Mouse (Mus musculus): Measurements from ENCODE around the gene D430041D05Rik. TPM values are rescaled to one million over a fixed set of nuclear protein-coding genes. Genes with fewer than 3 reads are reported as not detected.

D430041D05Rik gene
- polyA plus RNA-seq, 1 experiment from 2014 or later, result 0.22 TPM

DNA sequence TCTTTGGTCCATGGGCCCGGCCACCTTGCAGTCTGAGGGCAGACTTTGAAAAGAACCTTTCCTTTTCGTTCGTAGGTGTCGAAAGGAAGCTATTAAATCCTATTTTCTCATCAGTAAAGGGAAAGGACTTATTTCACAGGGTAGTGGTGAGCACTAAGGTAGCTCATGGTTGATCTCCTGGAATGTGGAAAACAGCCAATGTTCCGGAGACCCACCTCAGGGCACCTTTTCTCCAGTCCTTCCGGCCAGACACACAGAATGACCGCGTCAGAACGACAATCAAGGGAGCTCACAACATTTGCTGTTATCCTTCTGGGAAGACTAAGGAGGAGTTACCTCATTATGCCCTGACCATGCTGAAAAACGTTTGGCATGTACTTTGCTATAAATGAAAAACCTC is 314.6 kb downstream of the D430041D05Rik start:
- H3K36me3 ChIP-seq (ENCODE audit: control insufficient read depth, insufficient read depth, low read length), result no peaks in the 10 kb centered on the region
- WGBS, result 36% methylated on average over 10 of the region's 10 CpGs
- peak overlapping the region; percentile 54 for H3K4me3 ChIP-seq (ENCODE audit: low read depth, low read length)
- peak overlapping the region; percentile 63 for H3K4me2 ChIP-seq (replicated peaks; ENCODE audit: low read depth, low read length)
- H3K27ac ChIP-seq (ENCODE audit: low read length), result peak overlapping the region; percentile 72
- H3K27me3 ChIP-seq (ENCODE audit: control insufficient read depth, insufficient read depth, low read length), result no peaks in the 10 kb centered on the region
- no peaks in the 10 kb centered on the region for H3K4me1 ChIP-seq (ENCODE audit: control insufficient read depth, insufficient read depth, low read length)
- H3K9me3 ChIP-seq (ENCODE audit: control insufficient read depth, low read depth, low read length), result no peaks in the 10 kb centered on the region
- no peak; the same call in 1 of the 2 replicates for ATAC-seq (ENCODE audit: insufficient number of reproducible peaks, insufficient read depth, low FRiP score, low read depth)
- H3K9ac ChIP-seq (replicated peaks; ENCODE audit: low read depth, low read length), result peak overlapping the region; percentile 47; the same call in 1 of the 2 replicates

DNA sequence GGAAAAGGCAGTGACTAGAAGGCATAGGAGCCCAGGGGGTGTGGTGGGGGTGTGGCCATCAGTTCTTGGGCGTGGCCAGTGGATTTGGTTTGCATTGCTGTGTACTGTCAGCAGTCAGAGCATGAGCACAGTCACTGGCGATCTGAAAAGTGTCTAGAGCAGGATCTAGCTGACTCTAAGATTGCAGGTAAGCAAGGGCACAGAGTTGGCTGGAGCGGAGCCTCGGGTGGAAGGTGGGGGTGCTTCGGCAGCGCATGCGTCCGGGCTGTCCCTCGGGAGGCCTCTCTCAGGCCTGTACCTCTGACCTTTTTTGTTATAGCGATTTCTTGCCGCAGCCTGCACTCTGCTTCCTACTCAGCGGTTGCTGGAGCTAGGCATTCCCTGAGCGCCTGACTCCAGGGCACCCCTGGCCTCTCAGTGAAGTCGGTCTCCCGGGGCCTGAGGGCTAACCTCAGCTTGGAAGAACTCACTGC is 315.0 kb downstream of the D430041D05Rik start, which contains the start of gene Cd59a:
TSS of gene Cd59a (plus strand) at position 61 of the 473 bp plus-strand sequence.
- peak within 1 kb of the TSS; percentile 72 for H3K27ac ChIP-seq (ENCODE audit: low read length)
- WGBS, result 1% methylated on average over 15 of the region's 15 CpGs

DNA sequence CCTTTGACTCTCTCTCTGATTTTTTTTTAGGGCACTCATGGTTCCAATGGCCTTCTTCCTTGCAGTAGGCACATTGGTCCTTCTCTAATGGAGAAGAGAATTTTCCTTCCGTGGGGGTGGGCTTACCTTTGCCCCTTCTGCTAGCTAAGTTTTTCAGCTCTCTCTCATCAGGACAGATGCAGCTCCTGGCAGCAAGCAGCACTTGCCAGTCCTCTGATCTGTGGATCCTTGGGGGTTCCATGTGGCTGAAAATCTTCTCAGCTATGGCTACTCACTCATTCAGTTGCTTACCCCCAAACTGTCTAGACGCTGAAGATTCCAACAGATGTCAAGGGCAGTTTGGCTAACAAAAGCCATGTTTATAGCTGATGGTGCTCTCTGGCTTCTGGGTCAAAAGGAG is 317.5 kb downstream of the D430041D05Rik start:
- ATAC-seq (ENCODE audit: insufficient number of reproducible peaks, insufficient read depth, low FRiP score, low read depth), result no peak
- Histone ChIP-seq H3K4me1 (ENCODE audit: control insufficient read depth, insufficient read depth, low read length) (no peaks in the 10 kb centered on the region), H3K4me2 (replicated peaks; ENCODE audit: low read depth, low read length) (no peak overlapping the region), H3K9ac (replicated peaks; ENCODE audit: low read depth, low read length) (no peak overlapping the region), H3K4me3 (ENCODE audit: low read depth, low read length) (no peak overlapping the region), H3K9me3 (ENCODE audit: control insufficient read depth, low read depth, low read length) (no peaks in the 10 kb centered on the region), H3K27ac (ENCODE audit: low read length) (no peak overlapping the region), H3K27me3 (ENCODE audit: control insufficient read depth, insufficient read depth, low read length) (no peaks in the 10 kb centered on the region), H3K36me3 (ENCODE audit: control insufficient read depth, insufficient read depth, low read length) (no peaks in the 10 kb centered on the region)
- WGBS, result 74% methylated on average over 2 of the region's 2 CpGs

More for the DNA sequence above, 315.0 kb downstream of the D430041D05Rik start, which contains the start of gene Cd59a:
- H3K9ac ChIP-seq (replicated peaks; ENCODE audit: low read depth, low read length), result peak within 1 kb of the TSS; percentile 47; the same call in 1 of the 2 replicates
- ATAC-seq (ENCODE audit: insufficient number of reproducible peaks, insufficient read depth, low FRiP score, low read depth), result peak; percentile 92
- H3K4me2 ChIP-seq (replicated peaks; ENCODE audit: low read depth, low read length), result peak within 1 kb of the TSS; percentile 63
- H3K4me3 ChIP-seq (ENCODE audit: low read depth, low read length), result peak within 1 kb of the TSS; percentile 54
- no peaks in the 10 kb centered on the region for H3K9me3 ChIP-seq (ENCODE audit: control insufficient read depth, low read depth, low read length)
- H3K4me1 ChIP-seq (ENCODE audit: control insufficient read depth, insufficient read depth, low read length), result no peaks in the 10 kb centered on the region
- no peaks in the 10 kb centered on the region for H3K27me3 ChIP-seq (ENCODE audit: control insufficient read depth, insufficient read depth, low read length)
- no peaks in the 10 kb centered on the region for H3K36me3 ChIP-seq (ENCODE audit: control insufficient read depth, insufficient read depth, low read length)

MicroRNAs within 50 kb of the gene (microRNA counts, 519-probe panel; counts per million panel counts)
- microRNA mmu-miR-1902, result not detected

Small RNA genes lying within 50 kb of the gene (microRNA-seq; reads per million reads assigned to microRNA genes)
- gene Mir1902, result not detected

Other genes starting within 250 kb of the D430041D05Rik start
- 23.9 and 26.7 TPM in 2 replicates for gene Hipk3, start 83.4 kb upstream of the D430041D05Rik start, polyA plus RNA-seq (2014; fragmentation: Nextera tagmentation; extraction: Ambion mirVana)
- gene Cstf3, start 179.5 kb upstream of the D430041D05Rik start, polyA plus RNA-seq (2014; fragmentation: Nextera tagmentation; extraction: Ambion mirVana), result 71.1 and 73.9 TPM in 2 replicates

Measured in stomach, embryonic 14.5 days (tissue).